Mouse (Mus musculus): ENCODE measurements around the gene 1190002N15Rik.

- TF ChIP-seq EP300 (IDR thresholded peaks at IDR 0.05) = no peak
- TF ChIP-seq CTCF (IDR thresholded peaks at IDR 0.05) = no peak
These were observed 4.2 kb downstream of the 1190002N15Rik start for GRCm38 (mm10) chr9:94533641-94534040.

Measured in lung, postnatal 0 days (tissue).